Mouse (Mus musculus) cortical plate, adult 2 months (tissue): Measurements from ENCODE around the gene Myh9.

ENCODE experiments used
- CTCF ChIP-seq: fragments of 200-500 bp; IDR thresholded peaks from 2 replicates; pipeline ENCODE4 v1.5.1; 2011; ENCODE audit warnings: mild to moderate bottlenecking, control low read depth, low read length; ENCODE audit not compliant: insufficient read depth; ENCODE audit errors: extremely low read depth
- POLR2A ChIP-seq: fragments of 200-500 bp; IDR thresholded peaks from 2 replicates; pipeline ENCODE4 v1.6.1; 2011; ENCODE audit warnings: mild to moderate bottlenecking, low read length, control low read depth; ENCODE audit not compliant: insufficient read depth; ENCODE audit errors: extremely low read depth

DNA sequence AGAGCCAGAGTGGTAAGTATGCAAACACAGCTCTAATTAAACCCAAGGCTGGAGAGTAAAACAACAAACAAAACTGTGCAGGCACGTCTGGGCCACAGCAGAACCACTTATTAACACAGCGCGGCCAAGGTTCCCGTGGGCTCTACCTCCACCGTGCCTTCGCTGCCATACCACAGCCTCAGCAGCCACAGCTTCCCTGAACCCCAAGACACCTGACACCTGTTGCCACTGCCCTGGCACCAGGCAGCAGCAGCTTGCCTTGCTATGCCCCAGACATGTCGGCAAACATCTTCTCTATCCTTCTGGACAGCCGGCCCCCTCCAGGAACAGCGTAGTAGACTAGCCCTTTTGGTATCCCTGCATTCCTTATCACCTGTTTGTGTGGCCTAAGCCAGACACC is 37.0 kb downstream of the Myh9 start:
- no peak for TF ChIP-seq CTCF
- TF ChIP-seq POLR2A, result no peak
